Mouse (Mus musculus) liver, postnatal 0 days (tissue): ENCODE measurements around the gene Bcl2l1.

ENCODE experiments used
- CTCF ChIP-seq: sonication (generic); IDR thresholded peaks from 2 replicates; pipeline ENCODE4 v1.5.1; 2016; ENCODE audit warnings: antibody characterized with exemption, low read depth
- EP300 ChIP-seq: IDR thresholded peaks from 2 replicates; pipeline ENCODE4 v1.6.1; 2016; ENCODE audit warnings: antibody characterized with exemption, low read depth, mild to moderate bottlenecking

DNA sequence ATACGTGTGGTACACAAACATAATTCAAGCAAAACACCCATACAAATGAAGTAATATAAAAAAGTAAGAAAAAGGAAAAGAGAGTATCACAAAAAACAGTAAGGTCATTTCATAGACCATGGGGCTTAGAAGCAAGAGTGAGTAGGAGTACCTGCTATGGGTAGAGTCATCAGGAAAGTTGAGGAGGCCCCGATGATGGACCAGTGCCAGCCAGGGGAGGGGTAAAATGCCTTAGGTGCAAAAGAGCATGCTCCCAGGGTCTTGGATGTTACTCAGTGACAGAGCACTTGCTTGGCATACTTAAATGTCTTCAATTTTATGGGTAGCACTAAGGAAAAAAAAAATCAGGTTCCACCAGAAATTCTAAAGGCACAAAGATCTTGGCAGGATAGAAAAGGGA lies 44.4 kb downstream of the Bcl2l1 start:
- TF ChIP-seq CTCF (no peak), EP300 (no peak)
